Mouse (Mus musculus) ovary, postnatal 14 days (tissue): ENCODE measurements around the gene Cfap157.

Experiments
- DNase-seq: peaks from one replicate; pipeline ENCODE4 v3.0.0; 2022; ENCODE audit warnings: low spot score

Cfap157 gene

DNA sequence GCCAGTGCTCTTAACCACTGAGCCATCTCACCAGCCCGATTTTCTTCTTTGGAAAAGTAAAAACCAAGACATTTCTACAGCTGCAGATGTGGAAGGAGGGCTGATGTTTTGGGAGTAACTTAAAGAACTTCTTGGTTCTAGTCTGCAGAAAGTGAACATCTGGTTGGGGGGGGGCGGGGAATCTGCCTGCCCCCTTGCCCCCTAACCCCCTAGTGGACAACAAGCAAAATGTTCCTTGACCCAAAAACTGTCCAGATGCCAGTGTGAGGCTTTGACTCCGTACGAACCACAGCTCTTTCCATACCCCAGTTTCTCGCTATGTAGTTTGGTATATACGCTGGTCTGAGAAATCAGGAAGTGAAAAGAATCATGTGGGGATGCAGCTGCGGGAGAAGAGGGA is 34.0 kb downstream of the Cfap157 start:
- DNase-seq = no peak

DNA sequence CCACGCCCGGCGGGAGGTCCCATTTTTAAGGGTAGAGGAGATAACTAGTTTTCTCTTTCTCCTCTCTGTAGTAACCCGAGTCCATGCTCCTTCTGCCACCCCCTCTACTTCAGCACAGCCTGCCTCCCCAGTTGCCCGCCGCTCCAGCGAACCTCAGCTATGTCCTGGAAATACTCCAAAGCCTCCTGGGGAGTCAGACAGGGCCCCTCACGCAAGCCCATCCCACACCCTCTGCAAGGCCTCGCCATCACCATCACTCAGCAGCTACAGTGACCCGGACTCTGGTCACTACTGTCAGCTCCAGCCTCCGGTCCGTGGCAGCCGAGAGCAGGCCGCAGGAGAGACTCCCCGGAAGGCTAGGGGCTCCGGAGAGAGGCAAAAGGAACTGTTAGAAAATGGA is 35.1 kb downstream of the Cfap157 start:
- DNase-seq = no peak

DNA sequence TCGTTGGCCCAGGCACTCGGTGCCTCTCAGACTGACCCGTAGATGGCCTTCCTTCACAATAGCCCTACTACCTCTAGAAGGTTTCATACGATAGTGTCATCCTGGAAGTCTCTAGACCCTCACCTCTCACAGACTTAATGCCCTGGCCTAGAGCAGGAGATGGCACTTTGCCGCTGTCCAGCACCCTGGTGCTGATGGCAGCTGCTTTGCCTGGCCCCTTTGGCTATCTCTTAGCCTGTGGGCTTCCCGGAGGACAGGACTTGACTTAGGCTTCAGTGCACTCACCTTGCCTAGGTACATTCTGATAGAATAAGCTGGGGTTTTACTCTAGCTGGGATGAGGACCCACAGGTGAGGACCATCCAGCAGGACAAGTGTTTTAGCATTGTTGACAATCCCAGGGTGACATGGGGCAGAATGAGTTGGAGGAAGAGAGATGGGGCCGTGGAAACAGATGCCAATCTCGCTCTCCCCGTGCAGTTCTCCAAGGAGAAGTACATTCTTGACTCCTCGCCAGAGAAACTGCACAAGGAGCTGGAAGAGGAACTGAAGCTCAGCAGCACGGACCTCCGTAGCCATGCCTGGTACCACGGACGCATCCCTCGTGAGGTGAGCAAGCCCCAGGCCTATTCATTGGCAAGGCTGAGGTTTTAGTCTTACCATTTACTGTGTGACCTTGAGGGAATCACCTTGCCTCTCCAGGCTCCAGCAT is 39.8 kb downstream of the Cfap157 start:
- no peak for DNase-seq

DNA sequence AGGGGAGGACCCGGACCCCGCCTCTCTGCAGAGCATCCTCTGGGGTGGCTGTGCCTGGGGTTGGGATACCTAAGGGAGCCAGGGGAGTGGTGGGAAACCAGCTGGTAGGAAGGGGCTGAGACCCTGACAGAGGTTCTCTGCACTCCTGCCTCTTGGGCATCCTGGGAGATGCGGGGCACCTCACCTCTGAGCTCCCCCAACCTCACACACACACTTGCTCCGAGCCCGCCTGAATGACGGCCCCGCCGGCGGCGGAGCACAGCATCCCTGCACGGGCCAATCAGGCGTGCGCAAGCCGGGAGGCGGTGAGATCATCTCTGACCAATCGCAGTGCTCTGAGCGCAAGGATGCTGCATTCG is 42.1 kb downstream of the Cfap157 start:
- no peak for DNase-seq

DNA sequence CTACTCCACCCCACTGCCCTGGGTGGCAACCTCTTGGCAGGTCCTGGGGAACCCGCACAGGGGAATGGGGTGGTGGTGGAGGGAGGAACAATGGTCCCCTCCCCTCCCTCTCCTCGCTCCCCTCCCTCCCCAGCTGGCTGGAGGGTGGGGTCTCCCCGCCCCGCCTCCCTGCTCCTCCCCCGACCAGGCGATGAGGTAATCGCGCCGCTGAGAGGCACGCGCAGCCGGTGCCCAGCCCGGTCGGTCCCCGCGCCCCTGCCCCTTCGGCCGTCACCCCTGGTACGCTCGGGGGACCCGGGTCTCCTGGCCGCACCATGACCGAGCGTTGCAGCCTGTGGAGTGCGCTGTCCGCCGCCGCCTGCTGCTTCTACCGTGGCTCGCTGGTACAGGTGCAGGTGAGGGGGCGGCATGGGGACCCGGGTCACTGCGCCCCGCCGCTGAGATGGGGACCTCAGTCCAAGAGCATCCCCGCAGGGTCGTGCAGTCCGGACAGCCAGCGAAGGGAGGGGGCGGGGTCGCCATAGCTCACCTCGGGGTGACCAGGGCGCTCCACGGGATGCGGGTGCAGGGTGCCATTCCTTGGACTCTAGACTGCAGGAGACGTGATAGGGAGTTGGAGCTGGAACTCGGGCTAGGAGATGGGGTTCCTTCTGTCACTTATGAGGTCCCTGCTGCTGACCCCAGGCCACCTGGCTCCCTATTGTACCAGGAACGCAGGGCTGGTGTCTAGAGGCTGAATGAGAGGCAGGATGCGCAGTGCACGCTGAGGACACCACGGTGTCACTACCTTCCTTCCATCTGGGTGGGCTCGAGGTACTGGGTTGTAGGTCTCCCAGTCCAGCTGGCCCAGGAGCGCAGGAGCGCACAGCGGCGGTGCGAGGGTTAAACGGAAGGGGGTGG is 42.7 kb downstream of the Cfap157 start:
- DNase-seq = no peak

DNA sequence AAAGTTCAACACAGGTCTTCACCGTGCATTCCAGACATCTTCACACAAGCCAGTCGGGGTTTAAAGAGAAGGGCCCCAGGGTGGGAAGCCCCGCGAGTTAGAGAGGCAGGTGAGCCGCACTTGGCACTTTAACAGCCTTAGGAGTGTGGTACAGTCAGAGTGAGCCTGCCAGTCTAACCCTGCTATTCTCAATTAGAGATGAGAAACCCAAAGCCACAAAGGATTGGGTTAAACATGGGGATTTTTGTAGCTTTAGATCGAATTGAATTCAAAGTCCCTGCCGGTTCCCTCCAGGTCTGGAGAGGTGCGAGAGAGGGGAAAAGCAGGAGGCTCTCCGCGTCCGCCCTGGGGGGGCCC is 43.3 kb downstream of the Cfap157 start, which contains the start of gene 6330409D20Rik:
TSS of gene 6330409D20Rik (minus strand) at position 101 of the 357 bp plus-strand sequence.
- DNase-seq = no peak

DNA sequence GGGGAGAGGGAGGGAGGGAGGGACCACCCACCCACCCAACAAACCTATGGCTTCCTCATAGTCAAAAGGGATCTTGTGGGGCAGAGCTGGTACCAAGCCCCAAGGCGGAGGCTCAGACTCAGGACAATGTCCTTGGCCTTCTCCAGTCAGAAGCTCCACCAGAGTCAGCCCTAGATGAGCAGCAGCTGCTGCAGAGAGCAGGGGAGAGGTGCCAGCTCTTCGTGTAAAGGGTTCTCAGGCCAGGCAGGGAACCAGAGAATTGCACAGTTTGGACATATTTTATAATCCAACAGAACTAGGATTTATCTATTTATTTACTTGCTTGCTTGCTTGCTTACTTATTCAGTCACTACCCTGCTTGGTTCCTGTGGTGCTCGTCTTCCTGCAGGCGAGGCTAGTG is 44.9 kb downstream of the Cfap157 start:
- no peak for DNase-seq

DNA sequence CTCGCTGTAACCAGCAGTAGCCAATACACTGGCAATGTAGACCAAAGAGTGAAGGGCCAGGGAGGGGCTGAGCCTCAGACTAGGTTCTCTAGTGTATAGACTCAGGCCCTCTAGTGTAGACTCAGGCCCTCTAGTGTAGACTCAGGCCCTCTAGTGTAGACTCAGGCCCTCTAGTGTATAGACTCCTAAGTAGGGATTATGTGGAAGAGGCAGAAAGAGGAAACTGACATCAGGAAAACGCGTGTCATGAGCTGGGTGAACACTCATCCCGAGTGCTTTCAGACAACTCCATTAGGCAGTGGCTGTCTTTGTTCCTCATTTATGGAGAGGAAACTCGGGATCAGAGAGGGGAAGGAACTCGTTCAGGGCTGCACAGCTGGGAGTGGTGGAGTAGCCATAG is 47.2 kb downstream of the Cfap157 start:
- no peak for DNase-seq

DNA sequence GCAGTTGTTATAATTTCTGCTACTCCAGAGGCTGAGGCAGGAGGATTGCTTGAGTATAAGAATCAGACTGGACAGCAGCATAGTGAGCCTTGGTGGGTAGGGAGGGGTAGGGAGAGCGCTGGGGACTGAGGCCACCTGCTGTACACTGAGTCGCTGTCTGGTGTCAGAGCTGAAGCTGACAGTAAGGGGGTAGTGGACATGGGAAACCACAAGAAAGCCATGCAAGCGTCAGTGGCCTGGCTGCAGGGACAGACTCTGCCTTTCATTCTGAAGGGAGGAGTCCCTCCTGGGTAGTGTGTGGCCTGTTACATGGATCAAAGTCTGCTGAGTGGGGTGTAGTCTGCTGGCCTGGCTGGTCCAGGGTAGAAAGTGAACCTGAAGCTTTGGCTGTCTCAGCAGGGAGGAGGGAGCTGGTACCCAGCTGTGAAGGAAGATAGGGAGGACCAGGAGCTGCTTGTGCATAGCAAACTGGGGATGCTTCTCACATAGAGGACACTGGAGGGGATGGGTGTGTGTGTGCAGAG is 47.9 kb downstream of the Cfap157 start:
- DNase-seq = no peak

DNA sequence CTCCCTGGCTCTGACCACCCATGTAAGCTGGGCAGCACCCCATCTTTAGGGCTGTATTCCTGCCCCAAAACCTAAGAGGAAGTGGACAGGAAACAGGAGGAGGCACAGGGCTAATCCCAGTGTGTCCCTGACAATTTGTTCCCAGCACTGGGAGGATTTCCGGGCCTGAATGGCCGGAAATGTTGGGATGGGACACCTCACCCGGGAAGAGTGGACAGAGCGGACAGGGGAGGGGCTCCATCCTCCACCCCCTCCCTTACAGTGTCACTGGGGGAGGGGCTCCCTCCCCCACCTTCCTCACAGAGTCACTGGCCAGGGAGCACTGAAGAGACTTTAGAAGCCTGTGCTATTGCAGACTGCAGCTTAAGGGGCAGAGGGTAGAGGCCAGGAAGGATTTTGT is 49.3 kb downstream of the Cfap157 start:
- DNase-seq = no peak

DNA sequence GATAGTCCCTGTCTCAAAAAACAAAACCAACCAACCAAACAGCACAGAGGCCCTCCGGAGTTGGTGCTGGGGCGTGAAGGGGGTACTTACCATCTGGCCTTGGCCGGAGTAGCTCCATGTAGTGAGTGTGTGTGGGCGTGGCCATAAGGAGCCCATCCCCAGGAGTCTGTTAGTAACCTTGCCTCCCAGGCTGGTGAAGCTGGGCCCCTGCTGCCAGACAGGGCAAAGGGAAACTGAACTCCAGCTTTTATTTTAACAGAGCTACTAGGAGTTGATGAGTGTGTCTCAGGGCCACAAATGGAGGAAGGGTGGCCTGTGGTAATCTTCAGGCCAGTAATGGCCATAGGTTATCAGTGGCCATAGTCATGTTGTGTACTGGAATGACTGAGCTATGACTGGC is 49.7 kb downstream of the Cfap157 start:
- DNase-seq = no peak

DNA sequence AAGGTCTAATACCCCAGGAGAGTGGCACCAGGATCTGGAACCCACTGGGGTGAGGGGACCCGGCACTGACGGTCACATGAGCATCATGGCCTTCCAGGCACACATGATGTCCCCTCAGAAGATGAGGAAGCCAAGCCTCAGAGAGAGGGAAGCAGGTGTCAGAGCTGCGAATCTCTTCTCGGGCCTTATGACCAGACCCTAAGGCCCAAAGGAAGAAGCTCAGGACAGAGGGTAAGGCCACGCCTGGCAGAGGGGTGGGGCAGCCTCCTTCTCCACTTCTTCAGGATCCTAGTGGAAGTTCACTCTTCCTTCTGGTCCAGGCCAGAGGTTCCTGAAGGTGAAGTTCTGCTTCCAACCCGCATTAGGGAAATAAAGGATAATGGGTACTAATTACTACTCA is 51.5 kb downstream of the Cfap157 start:
- DNase-seq = no peak

DNA sequence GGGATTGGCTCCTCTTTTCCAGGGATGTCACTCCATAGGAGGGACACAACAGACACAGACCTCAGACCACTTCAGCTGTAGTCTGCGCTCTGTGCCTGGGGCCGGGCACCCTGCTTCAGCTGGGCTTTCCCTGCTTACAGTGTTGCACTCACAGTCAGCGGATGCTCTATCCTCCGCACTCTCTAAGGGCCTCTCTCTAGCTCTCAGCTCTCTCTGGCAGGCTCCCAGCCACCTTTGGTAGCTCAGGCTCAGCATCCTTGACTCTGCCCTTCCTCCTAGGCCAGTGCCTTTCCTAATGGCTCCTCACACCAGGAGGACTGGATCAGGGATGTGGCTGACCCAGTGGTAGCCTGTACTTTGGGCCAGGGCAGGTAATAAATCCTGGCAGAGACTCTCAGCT is 52.3 kb downstream of the Cfap157 start:
- DNase-seq = no peak

DNA sequence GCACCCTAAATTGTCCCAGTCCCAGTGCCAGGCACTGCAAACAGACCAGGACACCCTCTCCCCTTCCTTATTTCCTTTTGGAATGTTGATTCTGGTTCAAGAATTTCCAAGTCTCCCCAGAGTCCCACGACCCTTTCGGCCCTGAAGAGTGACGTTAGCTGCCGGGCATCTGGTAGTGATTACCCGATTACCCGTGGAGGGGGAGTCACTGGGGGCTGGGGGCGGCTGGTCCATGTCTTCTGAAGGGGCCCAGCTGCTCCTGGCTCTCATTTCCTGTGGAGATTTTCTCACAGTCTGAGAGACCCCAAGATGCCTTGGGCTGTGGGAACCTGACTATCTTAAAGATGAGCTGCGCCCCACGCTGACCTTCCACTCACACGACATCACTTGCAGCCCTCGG is 53.4 kb downstream of the Cfap157 start:
- no peak for DNase-seq

DNA sequence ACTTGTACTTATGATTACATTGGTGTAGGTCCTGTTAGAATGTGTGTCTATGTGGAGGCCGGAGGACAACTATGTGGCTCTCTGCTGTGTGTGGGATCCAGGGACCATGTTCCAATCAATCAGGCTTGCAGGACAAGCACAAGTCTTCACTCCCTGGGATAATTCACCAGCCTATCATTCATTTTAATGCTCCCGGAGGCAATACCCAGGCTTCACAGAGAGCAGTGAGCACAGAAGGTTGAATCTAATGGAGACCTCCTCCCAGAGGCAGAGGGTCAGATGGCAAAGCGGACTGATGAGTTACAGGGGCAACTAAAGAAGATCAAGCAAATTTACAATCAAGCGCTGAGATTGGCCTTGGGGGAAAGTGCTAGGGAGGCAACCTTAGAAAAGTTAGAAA is 54.7 kb downstream of the Cfap157 start:
- DNase-seq = no peak

DNA sequence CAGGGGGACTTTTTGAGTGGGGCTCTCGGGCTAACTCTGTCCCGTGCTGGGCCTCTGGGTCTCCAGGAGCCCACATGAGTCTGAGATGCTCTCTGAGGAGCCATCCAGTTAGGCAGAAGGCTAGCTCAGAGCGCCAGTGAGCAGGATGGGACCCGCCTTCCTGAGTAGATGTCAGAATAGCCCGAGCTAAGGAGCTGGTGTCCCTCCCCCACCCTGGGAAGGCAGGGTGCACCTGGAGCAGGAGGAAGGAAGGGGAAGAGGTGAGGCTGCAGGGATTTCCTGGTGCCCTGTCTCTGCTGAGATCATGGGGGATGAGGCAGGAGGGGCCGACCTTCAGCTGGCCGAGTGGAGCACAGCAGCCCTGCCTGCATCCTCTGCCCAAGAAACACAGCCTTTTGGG is 55.8 kb downstream of the Cfap157 start:
- DNase-seq = no peak

DNA sequence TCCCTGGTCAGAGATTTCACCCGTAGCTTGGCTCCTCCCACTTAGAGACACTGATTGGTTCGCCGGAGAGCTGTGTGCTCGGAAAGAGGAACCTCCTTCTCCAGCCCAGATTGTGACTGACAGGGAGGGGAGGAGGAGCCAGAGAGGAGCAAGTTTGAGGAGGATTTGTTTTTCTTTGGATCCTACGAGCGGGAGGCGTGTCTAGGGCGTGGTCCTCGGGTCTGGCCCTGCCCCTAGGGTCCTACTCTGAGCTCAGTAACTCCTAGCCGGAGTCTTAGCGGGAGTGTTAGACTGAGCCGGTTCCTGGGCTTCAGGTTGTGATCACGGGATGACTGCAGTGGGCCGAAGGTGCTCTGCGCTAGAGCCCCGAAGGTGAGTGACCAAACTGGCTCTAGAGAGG is 56.8 kb downstream of the Cfap157 start:
- DNase-seq = peak; percentile 79
